In genomic region chr19:4232186-4232572, GRCm38 (mm10) we compare ENCODE assay signal across 8 mouse cellular contexts. TPM values are rescaled to one million over a fixed set of nuclear protein-coding genes. Genes with fewer than 3 reads are reported as not detected.
DNase-seq lines count a peak whose midpoint lies in the region; ATAC-seq and TF ChIP-seq lines count a peak whose summit lies in the region.

No protein-coding gene starts in this region.

- TF ChIP-seq CTCF in left cerebral cortex, adult 2 months (IDR thresholded peaks at IDR 0.05) = no peak

- DNase-seq in left cerebral cortex, adult 2 months (ENCODE audit: extremely low spot score in 1 of 2, low spot score in 2 of 2) = no peak
- DNase-seq in left cerebral cortex, adult 18-20 months (ENCODE audit: low spot score in 2 of 2) = no peak
- DNase-seq in brain, embryonic 18.5 days (ENCODE audit: low read depth, low spot score) = peak; percentile 1
- no peak for DNase-seq in ovary, postnatal 10 days (ENCODE audit: low spot score)
- DNase-seq in T-cell, adult 2 months (ENCODE audit: low spot score) = no peak
- DNase-seq in right cerebral cortex, postnatal 36 days (ENCODE audit: low spot score in 2 of 2) = no peak

- intact Hi-C loops in left cerebral cortex, adult 2 months (cut with DNase I) = no loop called here

- peak overlapping the region; percentile 75 for H3K4me3 ChIP-seq in left cerebral cortex, adult 2 months
- H3K4me3 ChIP-seq in hindbrain, embryonic 13.5 days = peak overlapping the region; percentile 60
- H3K4me3 ChIP-seq in megakaryocyte, embryonic 14.5 days (replicated peaks) = peak overlapping the region; percentile 95

- no peaks in the 10 kb centered on the region for H3K9me3 ChIP-seq in hindbrain, embryonic 13.5 days
- H3K9me3 ChIP-seq in megakaryocyte, embryonic 14.5 days = no peaks in the 10 kb centered on the region

- H3K4me1 ChIP-seq in hindbrain, embryonic 13.5 days (replicated peaks) = peaks cover 12% of the 10 kb centered on the region
- peaks cover 67% of the 10 kb centered on the region for H3K4me1 ChIP-seq in megakaryocyte, embryonic 14.5 days

- no peaks in the 10 kb centered on the region for H3K36me3 ChIP-seq in hindbrain, embryonic 13.5 days
- H3K36me3 ChIP-seq in megakaryocyte, embryonic 14.5 days (replicated peaks; ENCODE audit: low read length) = peaks cover 10% of the 10 kb centered on the region

- peak overlapping the region; percentile 79 for H3K4me2 ChIP-seq in hindbrain, embryonic 13.5 days

- 35% methylated on average over 2 of the region's 2 CpGs for WGBS in hindbrain, embryonic 13.5 days

- ATAC-seq in hindbrain, embryonic 13.5 days (ENCODE audit: low FRiP score) = no peak; the same call in none of the 2 replicates

- H3K27ac ChIP-seq in left cerebral cortex, adult 2 months = peak overlapping the region; percentile 98
- H3K27ac ChIP-seq in hindbrain, embryonic 13.5 days = peak overlapping the region; percentile 86

- peaks cover 34% of the 10 kb centered on the region for H3K27me3 ChIP-seq in hindbrain, embryonic 13.5 days
- peaks cover 8% of the 10 kb centered on the region for H3K27me3 ChIP-seq in megakaryocyte, embryonic 14.5 days (replicated peaks)

- peak overlapping the region; percentile 80 for H3K9ac ChIP-seq in hindbrain, embryonic 13.5 days

RNA-seq across cellular contexts. Expression of gene Pold4, which starts 0.5 kb away (rescaled TPM):
- total RNA-seq in left cerebral cortex, adult 2 months (2021) = 10 to 100 TPM; 15.4 to 17.6 TPM
- total RNA-seq in left cerebral cortex, adult 18-20 months (2021) = 10 to 100 TPM; 13.4 to 18.2 TPM
- polyA plus RNA-seq in hindbrain, embryonic 13.5 days (2015; fragmentation: Nextera tagmentation; extraction: Ambion mirVana) = 19.7 and 20.2 TPM in 2 replicates
- polyA plus RNA-seq in megakaryocyte, embryonic 14.5 days (2012; ENCODE audit: insufficient read depth, low replicate concordance) = 67.5 and 91.7 TPM in 2 replicates

RNA-seq across cellular contexts. Expression of gene AC109138.7, which starts 18.0 kb away (rescaled TPM):
- not detected for total RNA-seq in left cerebral cortex, adult 2 months (2021)
- total RNA-seq in left cerebral cortex, adult 18-20 months (2021) = not detected
- not detected in 2 replicates for polyA plus RNA-seq in hindbrain, embryonic 13.5 days (2015; fragmentation: Nextera tagmentation; extraction: Ambion mirVana)
- polyA plus RNA-seq in megakaryocyte, embryonic 14.5 days (2012; ENCODE audit: insufficient read depth, low replicate concordance) = 8.5 and 73.0 TPM in 2 replicates

RNA-seq across cellular contexts. Expression of gene Clcf1, which starts 18.1 kb away (rescaled TPM):
- total RNA-seq in left cerebral cortex, adult 2 months (2021) = 1 to 10 TPM; 1.3 to 2.1 TPM
- total RNA-seq in left cerebral cortex, adult 18-20 months (2021) = 1 to 10 TPM; 1.5 to 1.9 TPM
- polyA plus RNA-seq in hindbrain, embryonic 13.5 days (2015; fragmentation: Nextera tagmentation; extraction: Ambion mirVana) = 0.58 and 1.0 TPM in 2 replicates
- polyA plus RNA-seq in megakaryocyte, embryonic 14.5 days (2012; ENCODE audit: insufficient read depth, low replicate concordance) = 0.09 and 2.0 TPM in 2 replicates

RNA-seq across cellular contexts. Expression of gene Rad9a, which starts 30.7 kb away (rescaled TPM):
- total RNA-seq in left cerebral cortex, adult 2 months (2021) = 10 to 100 TPM in 1 of 2 experiments, 1 to 10 TPM in 1; 8.7 to 10.1 TPM
- total RNA-seq in left cerebral cortex, adult 18-20 months (2021) = 10 to 100 TPM in 1 of 2 experiments, 1 to 10 TPM in 1; 7.2 to 10.1 TPM
- 20.4 and 24.6 TPM in 2 replicates for polyA plus RNA-seq in hindbrain, embryonic 13.5 days (2015; fragmentation: Nextera tagmentation; extraction: Ambion mirVana)
- 22.1 and 24.3 TPM in 2 replicates for polyA plus RNA-seq in megakaryocyte, embryonic 14.5 days (2012; ENCODE audit: insufficient read depth, low replicate concordance)

RNA-seq across cellular contexts. Expression of gene Ssh3, which starts 36.8 kb away (rescaled TPM):
- total RNA-seq in left cerebral cortex, adult 2 months (2021) = 10 to 100 TPM; 60.9 to 72.6 TPM
- total RNA-seq in left cerebral cortex, adult 18-20 months (2021) = 10 to 100 TPM; 49.2 to 52.4 TPM
- 10.4 and 10.6 TPM in 2 replicates for polyA plus RNA-seq in hindbrain, embryonic 13.5 days (2015; fragmentation: Nextera tagmentation; extraction: Ambion mirVana)
- 16.5 and 28.6 TPM in 2 replicates for polyA plus RNA-seq in megakaryocyte, embryonic 14.5 days (2012; ENCODE audit: insufficient read depth, low replicate concordance)
